Mouse (Mus musculus) hindbrain, embryonic 13.5 days (tissue): ENCODE measurements around the gene Gm10486. TPM values are rescaled to one million over a fixed set of nuclear protein-coding genes. Genes with fewer than 3 reads are reported as not detected.
"Not testable (repeated sequence)": the region's sequence is repeated elsewhere in the genome, so short reads cannot be mapped to it uniquely, and the experiment has no call there.

Experiments
- ATAC-seq: fragments of 200-750 bp; cut with Nextera tagmentation; 2 replicates; pipeline ENCODE4 v1.8.0; 2017; ENCODE audit warnings: moderate TSS enrichment; ENCODE audit not compliant: low FRiP score
- H3K27ac ChIP-seq: fragments of 300-500 bp; sonication (generic); 2 replicates; pipeline ENCODE4 v1.5.1; 2015; ENCODE audit warnings: inconsistent platforms, mild to moderate bottlenecking, moderate library complexity
- H3K27me3 ChIP-seq: fragments of 300-500 bp; sonication (generic); 2 replicates; pipeline ENCODE4 v1.6.1; 2015; ENCODE audit warnings: mild to moderate bottlenecking, inconsistent platforms
- H3K36me3 ChIP-seq: fragments of 300-500 bp; sonication (generic); 2 replicates; pipeline ENCODE4 v1.6.1; 2015; ENCODE audit warnings: mild to moderate bottlenecking, inconsistent platforms
- H3K4me1 ChIP-seq: fragments of 300-500 bp; sonication (generic); replicated peaks from 2 replicates; pipeline ENCODE4 v1.6.1; 2015; ENCODE audit warnings: inconsistent platforms
- H3K4me2 ChIP-seq: fragments of 300-500 bp; sonication (generic); 2 replicates; pipeline ENCODE4 v1.6.1; 2015; ENCODE audit warnings: inconsistent platforms, mild to moderate bottlenecking, moderate library complexity
- H3K4me3 ChIP-seq: fragments of 300-500 bp; sonication (generic); 2 replicates; pipeline ENCODE4 v1.5.1; 2015; ENCODE audit warnings: mild to moderate bottlenecking, inconsistent platforms
- H3K9ac ChIP-seq: fragments of 300-500 bp; sonication (generic); 2 replicates; pipeline ENCODE4 v1.6.1; 2015; ENCODE audit warnings: mild to moderate bottlenecking, inconsistent platforms
- H3K9me3 ChIP-seq: fragments of 300-500 bp; sonication (generic); 2 replicates; pipeline ENCODE4 v1.6.1; 2016; ENCODE audit warnings: inconsistent platforms
- WGBS: fragments of 180-500 bp; shearing (Covaris S2); methylation state at CpG from one replicate; pipeline ENCODE4 v1.1.7; 2015; 5-methylcytosine and 5-hydroxymethylcytosine counted together
- polyA plus RNA-seq: library from polyadenylated mRNA; unstranded; fragments of >200 nt; fragmentation: Nextera tagmentation; extraction: Ambion mirVana; gene quantifications from 2 replicates; pipeline ENCODE4 v1.2.1, GENCODE M21; 2015

Gm10486 gene
- not detected in 2 replicates for polyA plus RNA-seq

- not testable (repeated sequence) for H3K9ac ChIP-seq, H3K4me3 ChIP-seq, H3K9me3 ChIP-seq, H3K27ac ChIP-seq, H3K36me3 ChIP-seq, ATAC-seq, H3K4me2 ChIP-seq, H3K27me3 ChIP-seq, H3K4me1 ChIP-seq
- no CpG with 5 or more reads among the region's 6 CpGs for WGBS
These were observed at the start of gene Gm10486 for GRCm38 (mm10) chrX:35067084-35067483. Gene Gm10486, plus strand, starts transcription at chrX:35067384.
